Mouse (Mus musculus) midbrain, postnatal 0 days (tissue): ENCODE results near the gene Tulp2. TPM values are rescaled to one million over a fixed set of nuclear protein-coding genes. Genes with fewer than 3 reads are reported as not detected.

Source experiments
- ATAC-seq: fragments of 200-750 bp; cut with Nextera tagmentation; 2 replicates; pipeline ENCODE4 v1.8.0; 2017; ENCODE audit warnings: moderate number of reproducible peaks, mild to moderate bottlenecking, moderate TSS enrichment, moderate library complexity; ENCODE audit not compliant: low FRiP score
- DNase-seq: peaks from one replicate; pipeline ENCODE4 v3.0.0-alpha.2; 2015; ENCODE audit warnings: low spot score
- H3K27ac ChIP-seq: fragments of 300-500 bp; sonication (generic); 2 replicates; pipeline ENCODE4 v1.5.1; 2014; ENCODE audit warnings: low read depth, mild to moderate bottlenecking, low read length, mixed read lengths
- H3K27me3 ChIP-seq: fragments of 300-500 bp; sonication (generic); 2 replicates; pipeline ENCODE4 v1.6.1; 2014; ENCODE audit warnings: low read length, control low read depth, mixed read lengths; ENCODE audit not compliant: insufficient read depth
- H3K36me3 ChIP-seq: fragments of 300-500 bp; sonication (generic); 2 replicates; pipeline ENCODE4 v1.6.1; 2014; ENCODE audit warnings: low read length, control low read depth, mixed read lengths; ENCODE audit not compliant: insufficient read depth
- H3K4me1 ChIP-seq: fragments of 300-500 bp; sonication (generic); 2 replicates; pipeline ENCODE4 v1.6.1; 2014; ENCODE audit warnings: mild to moderate bottlenecking, control low read depth, antibody characterized with exemption, low read length, mixed read lengths; ENCODE audit not compliant: insufficient read depth
- H3K4me2 ChIP-seq: fragments of 300-500 bp; sonication (generic); 2 replicates; pipeline ENCODE4 v1.6.1; 2014; ENCODE audit warnings: low read depth, mild to moderate bottlenecking, low read length, mixed read lengths; ENCODE audit not compliant: poor library complexity, severe bottlenecking
- H3K4me3 ChIP-seq: fragments of 300-500 bp; sonication (generic); 2 replicates; pipeline ENCODE4 v1.5.1; 2014; ENCODE audit warnings: low read depth, mild to moderate bottlenecking, low read length, moderate library complexity
- H3K9ac ChIP-seq: fragments of 300-500 bp; sonication (generic); replicated peaks from 2 replicates; pipeline ENCODE4 v1.6.1; 2014; ENCODE audit warnings: mild to moderate bottlenecking, low read length, moderate library complexity, mixed read lengths; ENCODE audit not compliant: poor library complexity, severe bottlenecking
- H3K9me3 ChIP-seq: fragments of 300-500 bp; sonication (generic); 2 replicates; pipeline ENCODE4 v1.6.1; 2016; ENCODE audit warnings: low read length, control low read depth
- CTCF ChIP-seq: IDR thresholded peaks from 2 replicates; pipeline ENCODE4 v1.5.1; 2016; ENCODE audit warnings: antibody characterized with exemption, mild to moderate bottlenecking
- WGBS: fragments of 180-500 bp; shearing (Covaris S2); extraction: QIAGEN DNeasy Blood & Tissue Kit; methylation state at CpG from one replicate; pipeline ENCODE4 v1.1.7; 2014; 5-methylcytosine and 5-hydroxymethylcytosine counted together
- polyA plus RNA-seq: library from polyadenylated mRNA; unstranded; fragments of >200 nt; fragmentation: Nextera tagmentation; extraction: Ambion mirVana; gene quantifications from 2 replicates; pipeline ENCODE4 v1.2.1, GENCODE M21; 2015
- total RNA-seq: library from RNA; depleted of rRNA; stranded (reverse); fragments of >200 nt; gene quantifications from 2 replicates; pipeline ENCODE4 v1.2.3, GENCODE M21; 2014

The Tulp2 gene
- total and polyA plus RNA-seq, 2 experiments from 2014 or later, result 0.67 TPM; not detected in 1

DNA sequence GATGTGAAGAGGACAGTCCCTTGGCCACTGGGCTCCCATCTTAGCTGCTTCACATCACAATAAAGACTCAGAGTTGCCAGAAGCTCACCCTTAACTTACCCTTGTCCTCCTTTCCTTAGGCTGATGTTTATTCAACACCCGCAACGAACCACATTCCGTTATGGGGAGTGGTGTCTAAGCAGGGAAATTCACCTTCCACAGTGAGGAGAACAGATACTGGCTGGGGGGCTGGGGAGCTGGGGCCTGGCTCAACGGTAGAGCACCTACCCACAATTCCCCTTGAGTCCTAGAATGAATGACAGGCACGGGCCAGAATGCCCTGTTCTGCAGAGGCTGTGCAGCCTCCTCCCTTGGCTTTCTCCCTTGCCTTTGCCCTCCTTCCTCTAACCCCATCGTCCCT is 77.2 kb downstream of the Tulp2 start:
- ATAC-seq (no peak), DNase-seq (no peak)
- Histone ChIP-seq H3K4me1 (no peaks in the 10 kb centered on the region), H3K9me3 (no peaks in the 10 kb centered on the region), H3K4me2 (no peak overlapping the region), H3K36me3 (no peaks in the 10 kb centered on the region), H3K9ac (no peak overlapping the region), H3K4me3 (no peak overlapping the region), H3K27ac (no peak overlapping the region), H3K27me3 (no peaks in the 10 kb centered on the region)
- 55% methylated on average over 6 of the region's 6 CpGs for WGBS
- TF ChIP-seq CTCF, result no peak

DNA sequence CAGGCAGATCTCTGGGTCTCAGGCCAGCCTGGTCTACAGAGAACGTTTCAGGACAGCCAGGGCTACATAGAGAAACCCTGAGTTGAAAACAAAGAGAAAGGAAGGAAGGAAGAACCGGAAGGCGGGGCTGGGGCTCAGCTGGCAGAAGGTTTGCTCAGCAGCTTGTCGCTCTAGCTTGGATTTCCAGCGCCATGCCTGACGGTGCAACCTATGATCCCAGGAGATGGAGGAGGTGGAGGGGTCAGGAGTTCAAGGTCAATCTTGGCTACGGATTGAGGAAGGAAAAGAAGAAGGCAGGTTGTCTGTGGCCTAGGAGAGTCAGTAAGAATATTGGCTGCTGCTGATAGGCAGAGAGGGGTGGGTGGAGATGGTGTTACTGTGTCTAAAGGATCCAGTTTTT is 78.6 kb downstream of the Tulp2 start:
- H3K9me3 ChIP-seq, result no peaks in the 10 kb centered on the region
- H3K4me1 ChIP-seq, result no peaks in the 10 kb centered on the region
- no peak for TF ChIP-seq CTCF
- H3K27ac ChIP-seq, result no peak overlapping the region
- no peak overlapping the region for H3K4me2 ChIP-seq
- H3K9ac ChIP-seq, result no peak overlapping the region
- whole genome bisulfite sequencing, result 84% methylated on average over 7 of the region's 7 CpGs
- ATAC-seq, result no peak
- H3K4me3 ChIP-seq, result no peak overlapping the region
- H3K27me3 ChIP-seq, result no peaks in the 10 kb centered on the region
- no peak for DNase-seq
- H3K36me3 ChIP-seq, result no peaks in the 10 kb centered on the region

DNA sequence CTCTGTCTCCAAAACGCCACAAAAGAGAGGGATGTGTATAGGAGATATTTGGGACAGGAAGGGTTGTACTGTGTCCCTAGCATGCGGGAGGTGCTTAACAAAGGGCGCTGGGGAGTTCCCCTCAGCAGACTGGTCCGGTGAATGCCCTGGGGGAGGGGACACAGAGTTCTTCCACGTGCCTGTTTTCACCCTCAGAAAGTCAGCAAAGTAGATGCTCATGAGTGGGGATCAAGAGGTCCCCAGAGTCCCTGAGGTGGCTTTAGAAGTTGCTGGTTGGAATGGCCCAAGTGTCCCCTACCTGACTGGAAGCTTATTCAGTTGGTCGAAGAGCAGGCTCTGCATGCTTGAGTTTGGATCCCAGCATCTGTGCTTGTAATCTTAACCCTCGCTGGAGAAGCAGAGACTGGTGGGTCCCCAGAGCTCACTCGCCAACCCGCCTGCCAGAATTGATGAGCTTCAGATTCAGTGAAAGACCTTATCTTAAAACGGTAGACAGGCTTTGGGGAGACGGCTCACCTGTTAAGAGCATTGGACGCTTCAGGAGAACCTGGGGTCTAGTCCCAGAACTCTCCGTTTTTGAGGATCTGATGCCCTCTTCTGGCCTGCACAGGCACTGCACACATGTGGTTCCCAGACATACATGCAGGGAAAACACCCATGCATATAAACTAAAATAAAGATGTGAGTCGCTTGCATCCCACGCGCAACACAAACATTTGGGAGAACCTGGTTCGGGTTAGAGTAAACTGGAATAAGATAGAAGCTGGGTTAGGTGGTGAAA is 79.4 kb downstream of the Tulp2 start:
- ATAC-seq (peak; percentile 42; the same call in 1 of the 2 replicates), DNase-seq (peak; percentile 77)
- Histone ChIP-seq H3K4me2 (peak overlapping the region; percentile 34), H3K27me3 (no peaks in the 10 kb centered on the region), H3K4me3 (no peak overlapping the region), H3K36me3 (no peaks in the 10 kb centered on the region), H3K4me1 (no peaks in the 10 kb centered on the region), H3K27ac (no peak overlapping the region), H3K9ac (no peak overlapping the region; the same call in 1 of the 2 replicates), H3K9me3 (no peaks in the 10 kb centered on the region)
- TF ChIP-seq CTCF, result peak; percentile 97
- 26% methylated on average over 17 of the region's 17 CpGs for WGBS

DNA sequence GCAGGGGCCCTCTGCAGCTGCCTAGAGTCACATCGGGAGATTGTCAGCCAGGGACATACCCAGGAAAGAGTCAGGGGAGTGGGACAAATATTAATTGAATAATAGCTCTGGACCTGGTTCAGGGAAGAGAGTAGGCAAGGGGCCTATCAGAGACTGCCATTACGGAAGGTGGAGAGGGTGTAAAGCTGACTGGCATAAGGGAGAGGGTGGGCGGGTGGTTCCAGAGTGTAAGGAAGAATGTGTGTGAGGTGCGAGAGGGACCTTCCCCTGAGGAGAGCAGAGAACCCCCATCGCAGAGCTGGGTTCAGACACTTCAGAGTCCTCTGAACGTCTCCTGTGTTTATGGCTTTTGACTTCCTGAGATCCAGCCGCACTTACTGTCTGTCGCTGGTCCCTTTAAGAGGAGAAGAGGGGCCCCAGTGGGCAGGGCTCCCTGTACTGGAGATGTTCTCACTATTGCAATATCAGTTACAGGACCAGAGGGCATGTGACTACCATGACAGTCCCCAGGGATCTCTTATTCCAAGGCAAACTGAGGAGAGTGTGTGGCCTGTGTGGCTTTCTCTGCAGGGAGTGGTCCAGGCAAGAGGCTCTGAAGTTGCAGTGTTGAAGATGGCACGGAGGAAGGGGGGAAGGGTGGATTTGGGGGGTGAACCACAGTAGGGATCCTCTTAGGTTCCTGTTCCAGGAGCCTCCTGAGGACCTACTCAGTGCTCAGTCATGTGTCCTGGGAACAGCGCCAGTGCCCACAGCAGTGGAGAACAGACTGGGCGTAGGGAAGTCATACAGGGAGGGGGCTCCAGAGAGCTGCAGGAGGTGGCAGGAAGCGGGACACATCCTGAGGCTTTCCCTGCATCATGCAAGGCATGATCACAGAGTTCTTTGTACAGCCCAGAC is 80.2 kb downstream of the Tulp2 start:
- 0 out of 2 replicates have a peak overlapping the region, but pooled peaks have one; percentile 9 for H3K4me2 ChIP-seq
- DNase-seq (no peak), ATAC-seq (no peak)
- 64% methylated on average over 12 of the region's 12 CpGs for WGBS
- H3K9ac ChIP-seq, result no peak overlapping the region; the same call in 1 of the 2 replicates
- no peaks in the 10 kb centered on the region for H3K4me1 ChIP-seq
- no peaks in the 10 kb centered on the region for H3K36me3 ChIP-seq
- TF ChIP-seq CTCF, result no peak
- H3K9me3 ChIP-seq, result no peaks in the 10 kb centered on the region
- no peak overlapping the region for H3K4me3 ChIP-seq
- no peaks in the 10 kb centered on the region for H3K27me3 ChIP-seq
- H3K27ac ChIP-seq, result no peak overlapping the region

DNA sequence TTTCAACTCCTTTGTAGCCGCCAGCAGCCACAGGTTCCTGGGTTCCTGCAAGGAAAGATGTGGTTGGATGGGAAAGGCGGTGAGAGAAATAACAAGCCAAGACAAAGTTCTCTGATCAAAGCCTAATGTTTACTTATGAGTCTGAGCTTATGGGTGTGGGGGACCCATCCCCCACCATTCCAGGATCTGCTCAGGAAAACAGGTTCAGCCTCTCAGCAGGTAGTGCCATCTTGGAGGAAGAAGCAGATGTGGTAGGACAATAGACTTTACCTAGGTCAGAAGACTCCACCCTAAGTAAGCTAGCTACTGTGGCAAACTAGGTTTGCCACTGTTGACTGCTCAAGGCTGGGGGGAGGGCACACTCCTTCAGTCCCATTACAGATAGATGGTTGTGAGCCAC is 83.1 kb downstream of the Tulp2 start:
- 82% methylated on average over 2 of the region's 2 CpGs for WGBS
- no peaks in the 10 kb centered on the region for H3K27me3 ChIP-seq
- no peak overlapping the region for H3K4me2 ChIP-seq
- no peak overlapping the region for H3K4me3 ChIP-seq
- no peak for TF ChIP-seq CTCF
- ATAC-seq, result no peak
- H3K9ac ChIP-seq, result no peak overlapping the region
- peaks cover 3% of the 10 kb centered on the region; the same call in 1 of the 2 replicates for H3K4me1 ChIP-seq
- no peak for DNase-seq
- H3K36me3 ChIP-seq, result no peaks in the 10 kb centered on the region
- H3K9me3 ChIP-seq, result no peaks in the 10 kb centered on the region
- no peak overlapping the region for H3K27ac ChIP-seq

DNA sequence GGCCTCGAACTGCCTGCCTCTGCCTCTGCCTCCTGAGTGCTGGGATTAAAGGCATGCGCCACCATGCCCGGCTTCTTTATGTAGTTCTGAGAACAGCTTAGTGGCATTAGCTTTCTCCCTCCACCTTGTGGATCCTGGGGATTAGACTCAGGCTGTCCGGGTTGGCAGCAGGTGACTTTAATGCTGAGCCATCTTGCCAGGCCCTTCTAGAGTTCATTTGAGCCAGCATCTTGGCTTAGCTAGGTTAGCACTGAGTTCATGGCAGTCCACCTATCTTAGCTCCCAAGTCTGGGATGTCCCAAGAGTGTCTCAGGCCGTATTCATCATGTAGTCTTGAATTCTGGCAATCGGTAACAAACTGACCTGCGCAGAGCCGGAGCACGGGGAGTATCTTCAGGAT is 83.8 kb downstream of the Tulp2 start:
- Histone ChIP-seq H3K9me3 (no peaks in the 10 kb centered on the region), H3K4me3 (no peak overlapping the region), H3K36me3 (no peaks in the 10 kb centered on the region), H3K27me3 (no peaks in the 10 kb centered on the region), H3K9ac (no peak overlapping the region), H3K27ac (no peak overlapping the region), H3K4me1 (peaks cover 3% of the 10 kb centered on the region; the same call in 1 of the 2 replicates), H3K4me2 (no peak overlapping the region)
- DNase-seq, result no peak
- ATAC-seq, result no peak
- TF ChIP-seq CTCF, result no peak
- WGBS, result 86% methylated on average over 9 of the region's 9 CpGs
